Mouse (Mus musculus): ENCODE data around the gene Gpr18. TPM values are rescaled to one million over a fixed set of nuclear protein-coding genes. Genes with fewer than 3 reads are reported as not detected.

Gpr18 gene
- not detected for total RNA-seq (2021)

DNA sequence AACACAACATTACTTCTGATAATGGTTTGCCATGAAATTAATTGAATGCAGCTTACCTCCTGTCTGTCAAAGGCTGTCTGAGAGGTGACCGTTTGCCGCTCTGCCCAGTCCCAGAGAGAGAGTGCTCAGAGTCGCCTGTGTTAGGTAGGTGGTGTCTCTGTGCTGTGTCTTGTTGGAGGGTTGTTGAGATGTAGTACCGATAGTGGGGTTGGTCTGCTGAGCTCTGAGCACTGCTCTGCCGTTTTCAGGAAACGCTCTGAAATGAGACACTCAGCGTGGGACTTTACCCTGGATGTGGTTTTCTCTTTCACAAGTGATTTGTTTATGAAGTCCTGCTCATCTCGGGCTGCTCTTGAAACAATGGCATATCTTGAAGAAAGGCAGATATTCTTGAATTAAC, at the start of gene Gpr18:
Gpr18 (minus strand) TSS at position 161 of the 400 bp plus-strand sequence.
- no peak for DNase-seq
- intact Hi-C loops (cut with DNase I) = no loop called here

DNA sequence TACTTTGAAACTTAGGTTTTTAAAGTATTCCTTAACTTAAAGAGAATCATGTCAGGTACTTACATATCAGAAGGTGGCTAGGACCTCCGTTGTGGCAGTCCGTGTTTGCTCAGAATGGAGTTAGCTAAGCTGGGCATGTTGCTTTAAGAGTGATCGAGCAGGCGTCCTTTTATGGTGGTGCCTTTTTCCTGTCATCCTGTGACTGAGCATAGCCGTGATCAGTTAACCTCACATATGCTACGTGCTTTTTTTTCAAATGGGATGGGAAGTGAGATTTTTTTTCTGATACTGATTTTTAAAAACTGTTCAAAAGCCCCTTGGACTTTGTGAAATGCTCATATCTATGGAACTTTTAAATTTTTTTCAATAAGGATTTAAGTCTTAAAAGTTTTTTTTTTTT, 49.4 kb upstream of the Gpr18 start, which contains the start of gene Gpr183:
Gpr183 (minus strand) TSS at position 206 of the 400 bp plus-strand sequence.
- intact Hi-C loops (cut with DNase I) = no loop called here
- DNase-seq = no peak

DNA sequence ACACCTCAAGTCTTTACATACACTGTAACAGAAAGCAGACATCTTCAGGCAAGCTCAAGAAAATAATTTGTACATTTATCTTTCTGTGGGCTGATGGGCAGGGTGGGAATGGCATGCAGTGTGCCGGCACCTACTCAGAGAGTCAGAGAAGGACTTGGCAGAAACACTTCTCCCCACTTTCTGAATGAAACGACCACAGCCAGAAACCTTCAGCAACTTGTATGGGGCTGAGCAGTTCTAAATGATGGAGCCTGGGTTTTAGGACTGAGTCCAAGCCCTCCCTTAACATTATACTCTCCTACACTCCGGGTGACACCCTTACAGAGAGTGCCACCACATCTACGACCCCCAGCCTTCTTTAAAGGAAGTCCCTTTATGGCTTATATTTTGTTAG, 48.4 kb upstream of the Gpr18 start:
- no peak for DNase-seq
- intact Hi-C loops (cut with DNase I) = no loop called here

DNA sequence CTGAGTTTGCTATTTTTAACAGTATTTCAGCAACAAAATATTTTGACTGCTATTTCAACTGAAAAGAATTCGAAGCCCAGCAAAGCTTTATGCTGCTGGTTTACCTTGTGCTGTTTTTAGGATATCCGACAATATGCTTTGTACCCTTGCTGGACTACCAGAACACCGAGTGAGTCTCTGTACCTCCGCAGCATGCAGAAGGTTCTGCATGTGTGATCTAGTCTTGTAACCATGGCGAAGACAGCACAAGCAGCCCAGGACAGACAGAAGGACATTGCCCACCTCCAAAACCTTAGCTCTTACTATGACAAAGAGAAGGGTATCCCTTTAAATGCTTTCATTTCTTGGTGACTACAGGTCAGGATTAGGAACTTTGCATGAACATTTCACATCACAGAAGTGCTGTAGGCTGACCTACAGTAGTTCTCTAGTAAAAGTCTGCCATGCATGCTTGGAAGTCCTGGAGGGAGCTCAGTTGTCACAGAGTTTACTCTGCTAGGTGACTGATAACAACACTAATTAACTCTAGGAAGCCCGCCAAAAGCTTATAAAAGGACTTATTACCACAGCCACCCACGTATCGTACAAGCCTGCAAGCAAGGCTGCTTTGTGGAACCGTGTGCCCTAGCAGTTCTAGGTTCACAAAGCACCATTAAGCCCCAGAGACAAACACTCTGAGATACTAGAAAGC, 47.8 kb upstream of the Gpr18 start:
- intact Hi-C loops (cut with DNase I) = no loop called here
- DNase-seq = no peak

DNA sequence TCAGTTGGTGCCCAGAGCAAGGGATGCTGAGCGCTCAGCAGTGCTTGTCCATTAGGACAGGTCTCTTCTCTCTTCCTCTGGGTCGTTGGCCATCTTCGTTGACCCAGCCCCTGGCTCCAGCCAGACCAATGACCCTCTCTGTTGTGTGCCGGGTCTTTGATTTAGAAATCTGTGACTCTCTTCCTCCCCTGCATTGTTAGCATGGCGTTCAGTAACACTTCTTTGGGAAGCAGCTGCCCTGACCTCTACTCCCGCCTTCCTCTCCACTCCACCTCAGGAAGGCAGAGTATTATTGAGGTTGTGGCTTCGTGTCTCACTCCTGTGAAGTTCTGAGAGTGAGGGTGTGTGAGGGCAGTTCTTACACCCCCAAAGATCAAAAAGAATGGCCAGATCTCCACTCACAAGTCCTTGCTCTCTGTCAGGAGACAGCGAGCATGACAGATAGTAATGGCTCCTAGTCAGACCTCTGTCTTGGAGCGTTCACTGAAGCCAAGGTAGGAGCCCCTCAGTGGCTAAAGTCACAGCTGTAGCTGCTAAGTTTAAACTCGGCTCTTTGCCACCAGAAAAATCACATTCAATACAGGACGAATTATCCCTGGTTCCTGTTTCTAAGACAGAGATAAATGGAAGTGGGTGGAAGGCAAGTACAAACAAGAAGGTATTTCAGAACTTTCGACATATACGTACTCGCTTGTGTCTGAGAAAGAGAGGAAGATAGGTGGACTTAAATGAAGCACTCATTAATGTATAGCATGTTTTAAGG, 46.7 kb upstream of the Gpr18 start:
- no peak for DNase-seq
- intact Hi-C loops (cut with DNase I) = no loop called here

DNA sequence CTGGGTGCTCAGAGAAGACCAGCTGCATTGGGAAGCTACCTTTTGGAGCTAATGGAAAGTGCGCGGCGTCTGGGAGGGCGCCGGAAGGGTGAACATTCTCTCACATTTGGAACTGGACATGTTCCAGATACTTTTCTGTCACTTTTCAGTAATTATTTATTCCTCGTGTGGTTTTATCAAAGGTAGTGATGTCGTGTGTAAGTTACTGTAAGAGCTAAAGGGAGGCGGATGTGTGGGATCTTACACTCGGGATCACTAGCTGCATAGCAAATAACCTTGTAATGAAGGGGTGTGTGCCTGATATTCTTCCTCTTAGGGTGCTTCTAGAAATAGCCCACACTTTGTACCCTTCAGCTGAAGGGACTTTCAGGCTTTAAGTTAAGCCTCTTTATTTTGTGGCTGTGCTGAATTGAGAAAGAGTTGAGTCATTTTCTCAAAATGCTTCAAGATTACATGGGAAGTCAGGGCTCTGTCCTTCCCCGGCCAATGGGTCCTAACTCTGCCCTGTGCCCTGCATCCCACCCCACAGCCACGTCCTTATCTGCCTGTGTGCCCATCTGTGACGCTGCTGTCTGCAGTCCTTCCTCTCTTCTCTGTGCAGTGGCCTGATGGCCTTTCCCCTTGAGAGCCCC, 46.0 kb upstream of the Gpr18 start:
- DNase-seq = no peak

DNA sequence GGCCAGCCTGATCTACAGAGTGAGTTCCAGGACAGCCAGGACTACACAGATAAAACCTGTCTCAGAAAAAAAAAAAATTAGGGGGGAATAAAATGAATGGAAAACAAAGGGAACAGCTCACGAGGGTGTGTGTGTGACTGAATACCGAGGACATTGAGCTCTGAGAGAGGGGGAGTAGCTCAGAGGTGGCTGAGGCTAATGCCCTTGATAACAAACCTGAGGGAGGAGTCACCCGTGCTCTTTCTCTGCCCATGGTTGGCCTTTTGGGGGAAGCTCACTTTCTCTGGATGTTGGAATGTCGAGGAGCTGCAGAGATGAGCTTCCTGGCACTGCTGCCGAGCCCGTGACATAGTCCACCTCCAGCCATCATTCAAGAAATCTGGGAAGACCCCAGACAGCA, 45.4 kb upstream of the Gpr18 start:
- DNase-seq = no peak
- intact Hi-C loops (cut with DNase I) = no loop called here

More for the DNA sequence above, 46.0 kb upstream of the Gpr18 start:
- intact Hi-C loops (cut with DNase I) = no loop called here

DNA sequence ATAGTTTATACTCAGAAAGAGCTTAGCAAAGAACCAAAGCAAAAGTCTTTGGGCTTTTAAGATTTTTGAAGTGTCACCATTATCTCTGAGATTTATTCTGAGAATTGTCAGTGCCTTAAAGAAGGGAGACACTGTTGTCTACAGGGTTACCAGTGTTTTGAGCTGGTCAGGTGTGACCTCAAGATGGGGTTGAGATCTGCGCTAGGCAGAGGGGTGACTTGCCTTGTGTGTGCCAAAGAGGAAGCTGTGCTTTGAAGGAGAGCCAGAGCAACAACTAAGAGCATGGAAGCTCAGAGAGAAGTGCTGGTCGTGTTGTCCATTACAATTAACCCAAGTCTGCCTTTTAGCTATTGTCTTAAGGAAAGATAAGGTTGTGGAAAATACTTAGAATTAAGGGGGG, 45.0 kb upstream of the Gpr18 start:
- intact Hi-C loops (cut with DNase I) = no loop called here
- no peak for DNase-seq

DNA sequence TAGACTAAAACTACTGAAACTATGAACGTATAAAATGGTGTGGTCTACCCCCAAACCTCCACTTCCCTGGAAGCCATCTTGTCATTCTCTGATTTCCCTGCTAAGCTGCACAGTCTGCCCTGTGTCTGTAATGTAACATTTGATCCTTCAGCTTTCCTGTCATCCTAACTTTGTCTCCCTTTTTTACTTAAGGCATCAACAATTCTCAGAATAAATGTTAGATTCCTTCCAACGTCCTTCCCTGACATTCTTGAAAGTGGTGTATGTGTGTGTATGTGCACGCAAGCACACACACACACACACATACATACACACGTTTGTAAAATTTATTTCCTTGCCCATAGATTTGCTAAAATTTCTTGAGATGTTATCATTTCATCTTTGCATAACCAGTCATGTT, 44.5 kb upstream of the Gpr18 start:
- no peak for DNase-seq
- intact Hi-C loops (cut with DNase I) = no loop called here

DNA sequence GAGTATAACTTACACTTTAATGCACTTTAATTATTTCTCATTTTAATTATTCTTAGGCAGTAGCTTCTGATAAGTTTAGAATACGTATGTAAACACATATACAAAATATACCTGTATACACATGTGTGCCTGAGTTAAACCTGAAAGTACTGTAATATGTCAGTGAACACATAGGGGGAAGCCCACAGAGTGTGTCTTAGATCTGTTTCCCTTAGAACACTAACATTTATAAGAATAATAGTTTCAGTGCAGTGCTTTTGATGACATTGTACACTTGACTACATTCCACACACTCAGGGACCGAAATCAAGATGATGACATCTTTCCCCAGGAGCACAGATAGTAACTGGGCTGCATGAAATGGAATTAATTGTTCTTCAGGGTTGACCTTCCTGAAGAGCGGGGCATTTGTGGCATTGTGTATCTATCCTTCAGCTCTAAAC, 44.0 kb upstream of the Gpr18 start:
- intact Hi-C loops (cut with DNase I) = no loop called here

DNA sequence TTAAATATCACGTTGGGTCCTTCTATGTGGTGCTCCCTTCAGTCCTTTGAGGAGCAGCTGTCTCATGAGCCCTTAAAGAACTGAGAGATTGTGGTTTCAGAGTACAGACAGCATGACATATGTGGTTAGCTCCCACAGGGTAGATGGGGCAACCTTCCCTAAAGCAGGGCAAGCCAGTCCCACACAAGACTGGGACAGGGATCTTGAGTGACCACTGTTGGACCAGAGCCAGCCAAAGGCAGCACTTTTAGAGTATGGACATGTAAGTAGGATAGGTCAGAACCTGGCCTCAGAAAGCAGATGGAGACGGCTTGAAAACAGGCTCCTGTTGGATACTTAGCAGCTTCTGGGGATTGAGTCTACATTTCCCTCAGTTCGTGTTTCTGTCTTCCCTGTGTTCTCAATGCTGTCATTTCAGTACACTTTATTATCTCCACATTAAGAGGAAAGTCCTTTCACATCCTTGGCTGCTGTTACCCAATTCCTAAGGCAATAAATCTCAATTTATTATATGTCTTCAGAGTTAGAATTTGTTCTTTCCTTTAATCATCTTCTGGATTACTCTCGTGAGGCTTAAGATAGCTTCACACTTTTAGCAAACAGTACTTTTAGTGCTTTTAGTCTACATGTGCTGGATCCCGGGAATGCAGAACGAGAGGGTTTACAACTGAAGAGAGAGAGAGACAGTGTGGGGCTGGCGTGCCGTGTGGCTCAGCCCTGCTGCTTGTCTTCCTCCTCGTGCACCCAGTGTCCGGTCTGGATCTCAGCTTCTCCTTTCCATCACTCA, 43.4 kb upstream of the Gpr18 start:
- DNase-seq = no peak
- intact Hi-C loops (cut with DNase I) = no loop called here

More for the DNA sequence above, 44.0 kb upstream of the Gpr18 start:
- DNase-seq = no peak

DNA sequence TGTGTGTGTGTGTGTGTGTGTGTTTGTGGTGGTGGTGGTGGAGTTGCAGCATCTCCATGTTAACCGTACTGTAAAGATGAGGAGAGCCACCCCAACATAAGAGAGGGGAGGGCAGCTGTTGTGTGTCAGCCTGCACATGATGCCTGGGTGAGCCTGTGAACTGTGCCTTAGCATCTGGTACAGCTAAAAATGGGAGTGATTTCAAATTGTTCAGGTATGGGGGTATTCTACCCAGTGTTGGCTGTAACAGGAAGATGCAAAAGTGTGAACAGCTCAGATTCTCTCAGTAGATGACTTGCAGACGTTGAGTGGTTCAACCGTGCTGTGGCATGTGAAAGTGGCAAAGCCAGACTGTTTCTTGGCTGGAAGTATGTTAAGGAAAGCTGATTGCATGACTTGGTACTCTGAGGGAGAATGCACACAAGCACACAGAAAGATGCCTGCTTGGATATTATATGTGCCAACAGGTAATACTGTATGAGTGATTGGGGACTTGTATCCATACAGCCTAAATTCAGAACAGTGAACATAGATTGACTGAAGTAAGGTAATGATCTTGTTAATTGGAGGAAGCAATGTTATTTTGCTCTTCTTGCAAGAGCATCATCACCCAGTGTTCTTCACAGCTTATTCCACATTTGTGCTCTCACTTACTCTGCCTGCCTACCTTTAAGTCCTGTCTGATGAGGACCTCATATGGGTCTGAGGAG, 42.6 kb upstream of the Gpr18 start:
- no peak for DNase-seq
- intact Hi-C loops (cut with DNase I) = no loop called here

DNA sequence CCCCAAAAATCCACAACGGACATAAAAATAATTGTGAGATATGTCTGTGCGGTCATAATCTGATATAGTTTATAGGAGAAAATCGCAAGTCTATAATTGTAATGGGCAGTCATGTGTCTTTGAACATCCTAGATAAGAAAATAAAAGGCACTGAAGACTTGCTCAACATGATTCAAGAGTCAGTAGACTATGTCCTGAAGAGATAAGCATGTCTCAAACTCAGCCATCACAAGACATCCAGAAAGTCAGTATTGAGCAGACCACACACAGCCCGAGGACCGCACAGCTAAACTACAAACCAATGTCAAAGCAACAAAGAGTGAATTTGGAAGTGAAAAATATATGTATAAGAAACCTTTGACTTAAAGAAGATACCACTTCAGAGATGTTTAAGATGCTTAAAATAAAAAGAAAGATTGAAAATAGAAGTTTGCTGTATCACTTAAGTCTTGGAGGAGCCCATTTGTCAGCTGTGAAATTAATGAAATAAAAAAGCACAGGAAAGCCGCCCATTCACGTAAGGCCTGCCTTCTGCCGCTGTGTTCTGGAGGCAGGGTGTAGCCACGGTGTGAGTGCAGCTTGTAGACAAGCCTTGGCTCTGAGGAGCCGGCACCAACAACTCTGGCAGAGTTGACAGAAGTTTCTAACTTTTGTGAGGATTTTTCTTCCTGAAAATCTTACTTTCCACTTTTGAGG, 41.7 kb upstream of the Gpr18 start:
- intact Hi-C loops (cut with DNase I) = no loop called here
- no peak for DNase-seq

DNA sequence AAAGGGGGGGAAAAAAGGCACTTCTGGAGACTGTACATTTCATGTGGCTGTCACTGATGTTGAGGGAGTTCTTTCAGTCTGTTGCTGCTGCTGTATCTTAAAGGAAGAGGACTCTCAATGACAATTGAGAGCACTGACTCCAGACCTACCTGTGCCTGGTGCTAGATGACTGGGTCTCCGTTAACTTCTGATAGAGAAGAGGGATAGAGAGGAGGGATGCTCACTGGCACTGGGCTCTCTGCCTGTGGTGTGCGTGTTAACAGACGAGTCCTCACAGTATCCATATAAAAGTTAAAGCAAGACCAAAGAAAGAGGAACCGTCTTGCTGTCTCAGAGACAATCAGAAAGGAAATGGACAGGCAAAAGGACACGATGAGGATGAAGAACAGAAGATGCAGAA, 40.7 kb upstream of the Gpr18 start:
- intact Hi-C loops (cut with DNase I) = no loop called here
- DNase-seq = no peak

DNA sequence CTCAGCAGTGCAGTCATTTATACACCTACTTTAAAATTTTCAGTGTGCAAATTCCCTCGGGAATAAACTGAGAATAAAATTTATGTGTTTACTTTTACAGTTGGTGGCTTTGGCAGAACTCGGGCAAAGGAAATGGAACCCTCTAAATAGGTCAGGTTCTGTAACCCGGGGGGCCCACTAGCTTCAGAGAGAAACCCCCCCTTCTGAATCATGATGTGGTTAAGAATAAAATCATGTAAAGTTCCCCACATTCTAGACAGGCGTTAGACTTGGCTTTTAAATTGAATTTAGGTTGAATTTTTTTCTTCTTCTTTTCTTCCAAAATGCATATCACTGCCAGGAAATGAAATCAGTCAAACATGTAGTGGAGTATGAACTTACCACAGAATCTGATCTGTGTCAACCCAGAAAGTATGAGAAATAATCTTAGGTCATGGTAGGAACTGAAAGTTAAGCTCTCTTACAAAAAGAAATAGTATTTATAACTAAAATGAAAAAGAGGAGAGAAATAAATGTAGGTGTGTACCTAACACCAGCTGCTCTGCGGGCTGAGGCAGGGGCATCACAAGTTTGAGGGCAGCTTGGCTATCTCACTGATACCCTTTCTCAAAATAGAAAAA, 39.7 kb upstream of the Gpr18 start:
- DNase-seq = no peak
- intact Hi-C loops (cut with DNase I) = no loop called here

DNA sequence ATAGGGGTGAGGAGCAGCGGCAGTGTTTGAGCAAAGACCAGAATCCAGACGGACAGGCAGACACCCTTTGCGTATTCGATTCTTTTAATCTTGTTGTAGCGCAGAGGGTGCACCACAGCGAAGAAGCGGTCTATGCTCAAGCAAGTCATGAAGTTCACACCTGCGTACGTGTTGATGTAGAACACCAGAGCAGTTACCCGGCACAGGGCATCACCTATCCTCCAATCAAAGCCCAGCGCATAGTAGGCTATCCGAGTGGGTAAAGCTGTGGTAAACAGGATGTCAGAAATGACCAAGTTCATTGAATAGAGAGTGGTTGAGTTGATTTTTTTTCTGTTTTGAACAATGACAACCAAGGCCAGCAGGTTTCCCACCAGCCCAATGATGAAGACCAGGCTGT, 39.0 kb upstream of the Gpr18 start:
- no peak for DNase-seq
- intact Hi-C loops (cut with DNase I) = no loop called here

DNA sequence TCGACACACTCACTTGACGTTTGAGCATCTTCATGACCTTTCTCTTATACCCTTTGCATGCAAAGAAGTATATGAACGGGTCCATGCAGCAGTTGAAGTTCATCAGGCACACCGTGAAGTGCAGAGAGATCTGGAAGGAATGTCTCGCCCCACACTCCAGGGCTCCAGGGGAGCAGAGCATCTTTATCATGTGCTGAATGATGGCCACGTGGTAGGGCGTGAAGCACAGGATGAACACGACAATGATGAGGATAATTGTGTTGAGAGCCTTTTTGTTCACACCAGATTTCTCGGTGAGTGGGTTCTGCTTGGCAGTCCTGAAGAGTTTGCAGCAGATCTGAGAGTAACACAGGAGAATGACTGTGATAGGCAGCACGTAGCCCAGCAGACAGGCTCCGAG, 38.5 kb upstream of the Gpr18 start:
- no peak for DNase-seq
- intact Hi-C loops (cut with DNase I) = no loop called here

DNA sequence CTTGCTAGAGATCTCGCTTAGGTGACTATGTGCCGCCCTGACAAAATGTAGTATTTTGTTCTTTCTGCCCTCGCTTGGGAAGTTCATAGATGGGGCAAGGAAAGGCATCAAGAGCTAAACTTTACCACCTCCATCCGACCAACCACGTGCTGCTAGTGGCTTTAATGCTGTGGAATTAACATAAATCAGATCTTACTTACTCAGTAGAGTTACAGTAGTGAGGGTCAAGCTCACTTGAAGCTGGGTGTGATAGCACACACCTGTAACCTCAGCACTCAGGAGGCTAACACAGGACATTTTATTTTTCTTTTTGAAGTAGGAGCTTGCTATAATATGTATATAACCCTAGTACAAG, 36.4 kb upstream of the Gpr18 start:
- no peak for DNase-seq
- intact Hi-C loops (cut with DNase I) = no loop called here

DNA sequence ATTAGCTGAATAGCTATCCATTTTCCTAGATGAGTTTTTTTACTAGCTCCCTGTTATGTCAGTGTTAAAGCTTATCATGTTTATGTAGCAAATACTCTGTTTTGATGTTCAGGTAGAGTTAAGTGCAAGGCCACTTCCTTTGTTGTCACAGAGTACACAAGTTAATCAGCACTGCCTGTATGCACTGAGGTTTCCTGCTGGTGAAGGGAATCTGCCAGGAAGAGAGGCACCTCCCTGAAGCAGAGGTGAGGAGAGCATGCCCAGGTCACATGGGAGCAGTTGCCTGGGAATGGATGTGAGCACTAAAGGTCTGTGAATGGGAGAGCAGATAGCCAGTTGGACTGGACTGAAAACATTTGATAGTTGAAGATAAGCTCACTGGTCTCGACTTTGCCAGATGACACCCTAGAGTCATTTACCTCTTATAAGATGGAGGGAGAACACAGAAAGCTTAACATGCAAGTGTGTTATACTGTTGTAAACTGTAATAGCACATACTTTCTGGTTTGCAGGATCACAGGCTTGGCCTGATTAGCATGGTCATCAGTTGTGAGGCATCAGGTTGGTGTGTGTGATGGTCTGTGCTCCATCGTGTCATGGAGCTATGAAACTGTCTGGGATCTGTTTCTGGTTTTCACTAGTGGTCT, 35.9 kb upstream of the Gpr18 start:
- no peak for DNase-seq
- intact Hi-C loops (cut with DNase I) = no loop called here

All from left cerebral cortex, postnatal 4 days (tissue).